Mouse (Mus musculus): ENCODE data around the gene Kcnk3. TPM values are rescaled to one million over a fixed set of nuclear protein-coding genes. Genes with fewer than 3 reads are reported as not detected.

The Kcnk3 gene
- polyA plus RNA-seq, 1 experiment from 2014 or later = 8.7 TPM

DNA sequence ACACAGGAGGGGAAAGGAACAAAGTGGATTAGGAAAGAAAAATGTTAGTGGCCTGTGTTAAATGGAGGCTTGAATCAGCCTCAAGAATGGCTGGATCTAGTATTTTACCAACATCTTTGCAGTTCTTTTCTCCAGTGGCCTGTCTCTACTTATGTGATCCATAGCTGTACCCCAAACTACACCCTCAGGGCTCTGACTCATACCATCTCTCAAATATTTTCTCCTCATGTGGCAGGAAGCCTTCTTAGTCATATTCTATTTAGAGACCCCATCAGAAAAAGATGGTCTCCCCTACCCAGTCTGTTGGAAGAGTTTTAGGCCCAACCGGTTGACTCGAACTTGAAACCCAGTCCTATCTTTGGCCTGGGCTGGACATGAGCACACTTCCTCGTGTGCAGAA, 28.5 kb upstream of the Kcnk3 start:
- ATAC-seq = no peak
- no peaks in the 10 kb centered on the region for H3K36me3 ChIP-seq (ENCODE audit: control insufficient read depth, insufficient read depth, low read length)
- 86% methylated on average over 3 of the region's 3 CpGs for WGBS

DNA sequence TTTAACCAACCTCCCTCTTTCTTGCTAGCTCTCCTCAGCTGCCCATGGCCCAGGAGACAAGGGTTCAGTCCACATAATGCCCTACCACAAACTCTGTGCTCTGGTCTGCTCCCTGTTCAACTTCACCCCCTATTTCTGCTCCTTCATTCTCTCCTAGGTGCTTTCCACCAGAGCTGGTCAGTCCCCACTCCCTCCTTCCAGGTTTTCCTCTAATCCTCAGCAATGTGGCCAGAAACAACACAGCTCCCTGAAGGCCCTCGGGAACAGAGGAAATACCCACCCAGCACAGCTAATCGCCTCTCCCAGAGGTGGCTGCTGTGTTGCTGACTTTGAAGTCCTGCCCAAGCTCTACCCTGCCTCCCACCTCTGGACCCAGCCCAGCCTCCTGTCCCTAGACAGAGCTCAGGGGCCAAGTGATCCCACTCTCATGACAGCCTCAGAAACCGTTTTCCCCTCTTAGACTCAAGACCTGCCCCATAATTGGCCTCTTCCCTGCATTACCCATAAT, 27.9 kb upstream of the Kcnk3 start:
- no peak for ATAC-seq
- Histone ChIP-seq H3K4me2 (ENCODE audit: low read depth, low read length) (no peak overlapping the region), H3K9ac (ENCODE audit: low read depth, low read length) (no peak overlapping the region), H3K27ac (ENCODE audit: low read length) (no peak overlapping the region), H3K4me1 (ENCODE audit: control insufficient read depth, insufficient read depth, low read length) (peaks cover 3% of the 10 kb centered on the region; the same call in 1 of the 2 replicates), H3K36me3 (ENCODE audit: control insufficient read depth, insufficient read depth, low read length) (no peaks in the 10 kb centered on the region), H3K27me3 (replicated peaks; ENCODE audit: control insufficient read depth, insufficient read depth, low read length) (no peaks in the 10 kb centered on the region), H3K9me3 (ENCODE audit: control insufficient read depth, low read length) (no peaks in the 10 kb centered on the region), H3K4me3 (ENCODE audit: low read length) (no peak overlapping the region)
- WGBS = 34% methylated on average over 3 of the region's 3 CpGs

More for the DNA sequence above, 28.5 kb upstream of the Kcnk3 start:
- H3K27ac ChIP-seq (ENCODE audit: low read length) = no peak overlapping the region
- H3K9ac ChIP-seq (ENCODE audit: low read depth, low read length) = no peak overlapping the region
- H3K4me2 ChIP-seq (ENCODE audit: low read depth, low read length) = no peak overlapping the region
- H3K9me3 ChIP-seq (ENCODE audit: control insufficient read depth, low read length) = no peaks in the 10 kb centered on the region
- peaks cover 3% of the 10 kb centered on the region; the same call in 1 of the 2 replicates for H3K4me1 ChIP-seq (ENCODE audit: control insufficient read depth, insufficient read depth, low read length)
- H3K4me3 ChIP-seq (ENCODE audit: low read length) = no peak overlapping the region
- H3K27me3 ChIP-seq (replicated peaks; ENCODE audit: control insufficient read depth, insufficient read depth, low read length) = no peaks in the 10 kb centered on the region

DNA sequence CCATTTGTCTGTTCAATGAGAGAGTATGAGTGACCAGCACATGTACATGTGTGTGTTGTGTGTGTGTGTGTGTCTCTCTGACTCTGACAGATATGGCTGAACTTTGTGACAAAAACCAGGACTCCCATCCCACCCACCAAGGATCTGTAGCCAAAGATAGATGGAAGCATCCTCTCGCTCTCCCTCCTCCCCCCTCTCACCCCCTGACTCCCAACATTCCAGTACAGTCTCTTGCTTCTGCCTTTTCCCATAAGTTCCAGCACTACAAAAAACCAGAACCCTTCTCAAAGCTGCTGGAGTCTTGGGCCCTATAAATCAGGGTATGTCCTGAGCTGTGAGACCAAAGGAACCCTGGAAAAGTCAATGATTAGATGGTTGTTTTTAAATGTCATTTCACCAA, 19.5 kb upstream of the Kcnk3 start:
- Histone ChIP-seq H3K9me3 (ENCODE audit: control insufficient read depth, low read length) (no peaks in the 10 kb centered on the region), H3K27ac (ENCODE audit: low read length) (no peak overlapping the region), H3K27me3 (replicated peaks; ENCODE audit: control insufficient read depth, insufficient read depth, low read length) (no peaks in the 10 kb centered on the region), H3K4me2 (ENCODE audit: low read depth, low read length) (no peak overlapping the region), H3K4me3 (ENCODE audit: low read length) (no peak overlapping the region), H3K4me1 (ENCODE audit: control insufficient read depth, insufficient read depth, low read length) (no peaks in the 10 kb centered on the region), H3K9ac (ENCODE audit: low read depth, low read length) (no peak overlapping the region), H3K36me3 (ENCODE audit: control insufficient read depth, insufficient read depth, low read length) (no peaks in the 10 kb centered on the region)
- peak; percentile 33; the same call in 1 of the 2 replicates for ATAC-seq
- WGBS = 52% methylated on average over 1 of the region's 1 CpGs

DNA sequence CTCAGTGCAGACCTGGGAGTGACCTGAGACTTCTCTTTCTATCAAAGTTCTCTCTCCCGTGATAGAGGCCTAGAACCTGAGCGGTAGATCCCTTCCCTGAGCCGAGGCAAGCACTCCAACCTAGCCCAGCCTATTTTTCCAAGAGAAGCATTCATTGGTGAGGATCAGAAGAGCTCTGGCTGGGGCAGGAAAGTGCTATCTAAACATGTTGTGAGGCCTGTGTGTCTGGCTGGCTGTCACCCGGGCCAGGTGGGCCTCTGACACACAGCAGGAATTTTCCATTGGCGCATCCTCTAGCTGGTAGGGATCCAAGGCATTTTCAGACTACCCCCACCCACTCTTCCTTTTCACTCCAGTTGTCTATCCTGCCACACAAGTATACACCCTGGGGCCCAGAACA, 16.1 kb upstream of the Kcnk3 start:
- Histone ChIP-seq H3K36me3 (ENCODE audit: control insufficient read depth, insufficient read depth, low read length) (no peaks in the 10 kb centered on the region), H3K4me1 (ENCODE audit: control insufficient read depth, insufficient read depth, low read length) (no peaks in the 10 kb centered on the region), H3K27me3 (replicated peaks; ENCODE audit: control insufficient read depth, insufficient read depth, low read length) (no peaks in the 10 kb centered on the region), H3K9me3 (ENCODE audit: control insufficient read depth, low read length) (no peaks in the 10 kb centered on the region), H3K9ac (ENCODE audit: low read depth, low read length) (no peak overlapping the region; the same call in 1 of the 2 replicates), H3K4me2 (ENCODE audit: low read depth, low read length) (no peak overlapping the region), H3K27ac (ENCODE audit: low read length) (peak overlapping the region; percentile 73), H3K4me3 (ENCODE audit: low read length) (no peak overlapping the region)
- 0 out of 2 replicates have a peak, but pooled peaks have one; percentile 38 for ATAC-seq
- 49% methylated on average over 5 of the region's 5 CpGs for WGBS

DNA sequence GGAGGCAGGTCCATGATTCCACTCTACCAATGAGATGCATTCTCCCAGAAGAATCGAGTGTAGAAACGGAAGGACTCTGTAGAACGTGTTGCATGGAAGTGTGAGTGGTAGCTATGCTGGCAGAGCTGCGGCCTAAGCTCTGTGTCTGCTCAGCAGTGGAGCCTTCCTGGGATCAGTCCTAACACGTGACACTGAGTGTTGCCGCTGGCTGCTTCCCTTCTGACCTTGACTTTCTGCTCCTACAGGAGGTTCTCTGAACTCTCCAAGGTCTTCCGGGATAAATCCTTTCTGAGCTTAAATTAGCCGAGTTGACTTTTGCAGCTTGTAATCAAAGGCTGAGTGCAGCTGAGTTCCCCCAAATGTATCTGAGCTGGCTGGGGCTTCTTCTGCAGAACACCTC, 13.6 kb upstream of the Kcnk3 start:
- ATAC-seq = no peak
- no peaks in the 10 kb centered on the region for H3K9me3 ChIP-seq (ENCODE audit: control insufficient read depth, low read length)
- H3K27me3 ChIP-seq (replicated peaks; ENCODE audit: control insufficient read depth, insufficient read depth, low read length) = no peaks in the 10 kb centered on the region
- H3K4me3 ChIP-seq (ENCODE audit: low read length) = no peak overlapping the region
- no peak overlapping the region for H3K27ac ChIP-seq (ENCODE audit: low read length)
- WGBS = 88% methylated on average over 8 of the region's 8 CpGs
- H3K4me1 ChIP-seq (ENCODE audit: control insufficient read depth, insufficient read depth, low read length) = no peaks in the 10 kb centered on the region
- no peak overlapping the region for H3K9ac ChIP-seq (ENCODE audit: low read depth, low read length)
- H3K36me3 ChIP-seq (ENCODE audit: control insufficient read depth, insufficient read depth, low read length) = no peaks in the 10 kb centered on the region
- H3K4me2 ChIP-seq (ENCODE audit: low read depth, low read length) = no peak overlapping the region

DNA sequence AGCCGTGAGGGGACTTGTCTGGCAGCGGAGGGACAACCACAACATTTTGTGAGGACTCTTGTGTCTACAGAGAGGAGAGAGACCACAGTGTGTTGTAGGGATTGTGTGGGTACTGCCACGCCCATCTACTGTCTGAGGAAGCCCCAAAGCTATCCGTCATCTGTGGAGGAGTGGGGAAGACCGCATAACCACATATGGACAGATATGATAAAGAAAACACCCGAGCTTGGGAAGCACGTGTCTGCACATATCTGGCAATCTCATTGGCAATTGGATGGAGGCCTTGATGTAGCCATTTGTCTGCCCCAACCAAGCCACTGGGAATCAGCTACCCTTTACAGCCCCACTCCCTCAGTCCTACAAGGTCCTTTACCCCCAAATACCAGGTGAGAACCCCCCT, 11.7 kb upstream of the Kcnk3 start:
- 72% methylated on average over 7 of the region's 7 CpGs for WGBS
- H3K36me3 ChIP-seq (ENCODE audit: control insufficient read depth, insufficient read depth, low read length) = no peaks in the 10 kb centered on the region
- ATAC-seq = no peak

DNA sequence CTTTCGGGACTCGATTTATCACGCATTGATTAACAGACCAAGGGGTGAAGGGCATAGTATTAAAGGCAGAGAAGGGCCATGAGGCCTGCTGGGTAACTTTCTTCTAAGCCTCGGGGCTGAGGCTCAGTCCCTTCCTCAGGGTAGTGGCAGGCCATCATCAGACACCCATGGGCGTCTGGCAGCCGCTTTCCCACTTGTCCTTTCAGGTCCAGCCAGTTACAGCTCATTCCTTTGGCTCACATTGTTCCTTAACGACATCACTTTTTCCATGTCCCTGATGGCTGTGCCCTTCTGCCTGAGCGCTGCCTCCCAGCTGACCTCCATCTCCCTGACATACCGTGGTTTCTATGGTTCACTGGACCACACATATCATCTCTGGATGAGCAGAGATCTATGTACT, 10.7 kb upstream of the Kcnk3 start:
- Histone ChIP-seq H3K27me3 (replicated peaks; ENCODE audit: control insufficient read depth, insufficient read depth, low read length) (no peaks in the 10 kb centered on the region), H3K4me3 (ENCODE audit: low read length) (no peak overlapping the region), H3K9ac (ENCODE audit: low read depth, low read length) (no peak overlapping the region), H3K9me3 (ENCODE audit: control insufficient read depth, low read length) (no peaks in the 10 kb centered on the region), H3K4me1 (ENCODE audit: control insufficient read depth, insufficient read depth, low read length) (no peaks in the 10 kb centered on the region), H3K36me3 (ENCODE audit: control insufficient read depth, insufficient read depth, low read length) (no peaks in the 10 kb centered on the region), H3K27ac (ENCODE audit: low read length) (no peak overlapping the region), H3K4me2 (ENCODE audit: low read depth, low read length) (no peak overlapping the region)
- 65% methylated on average over 9 of the region's 9 CpGs for WGBS
- ATAC-seq = no peak

More for the DNA sequence above, 11.7 kb upstream of the Kcnk3 start:
- no peak overlapping the region for H3K27ac ChIP-seq (ENCODE audit: low read length)
- H3K27me3 ChIP-seq (replicated peaks; ENCODE audit: control insufficient read depth, insufficient read depth, low read length) = no peaks in the 10 kb centered on the region
- H3K4me3 ChIP-seq (ENCODE audit: low read length) = no peak overlapping the region
- H3K9me3 ChIP-seq (ENCODE audit: control insufficient read depth, low read length) = no peaks in the 10 kb centered on the region
- H3K4me1 ChIP-seq (ENCODE audit: control insufficient read depth, insufficient read depth, low read length) = no peaks in the 10 kb centered on the region
- no peak overlapping the region for H3K9ac ChIP-seq (ENCODE audit: low read depth, low read length)
- no peak overlapping the region for H3K4me2 ChIP-seq (ENCODE audit: low read depth, low read length)

DNA sequence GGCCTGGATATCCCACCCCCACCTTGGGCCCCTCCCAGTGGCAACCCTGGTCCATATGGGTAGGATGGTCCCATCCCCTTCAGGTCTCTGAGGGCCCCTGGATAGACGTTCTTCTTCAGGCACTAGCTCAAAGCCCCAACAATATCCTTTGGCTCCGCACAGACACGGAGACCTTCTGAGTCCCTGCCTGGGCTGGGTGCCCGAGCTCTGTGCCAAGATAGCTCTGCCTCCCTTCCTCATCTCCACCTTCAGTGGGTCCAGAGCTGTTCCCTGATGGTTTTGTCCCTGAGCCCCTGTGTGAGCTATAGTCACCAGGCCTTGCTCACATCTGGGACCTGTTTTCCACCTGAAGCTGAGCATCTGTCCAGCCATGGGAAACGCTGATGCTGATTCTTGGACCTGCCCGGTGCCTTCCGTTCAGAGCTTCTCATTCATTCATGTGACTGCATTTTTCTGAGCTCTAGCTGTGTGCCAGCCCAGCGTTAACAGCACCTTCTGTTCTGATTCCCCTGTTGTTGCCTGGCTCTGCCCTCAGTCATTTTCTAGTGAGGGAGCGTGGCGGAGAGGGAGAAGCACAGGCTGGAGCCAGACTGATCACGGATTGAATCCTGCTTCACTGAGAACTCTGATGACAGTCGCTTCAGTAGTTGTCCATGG, 10.2 kb upstream of the Kcnk3 start:
- H3K27me3 ChIP-seq (replicated peaks; ENCODE audit: control insufficient read depth, insufficient read depth, low read length) = no peaks in the 10 kb centered on the region
- no peak overlapping the region for H3K4me2 ChIP-seq (ENCODE audit: low read depth, low read length)
- no peaks in the 10 kb centered on the region for H3K4me1 ChIP-seq (ENCODE audit: control insufficient read depth, insufficient read depth, low read length)
- 78% methylated on average over 12 of the region's 12 CpGs for WGBS
- ATAC-seq = no peak
- H3K9me3 ChIP-seq (ENCODE audit: control insufficient read depth, low read length) = no peaks in the 10 kb centered on the region
- H3K4me3 ChIP-seq (ENCODE audit: low read length) = no peak overlapping the region
- H3K36me3 ChIP-seq (ENCODE audit: control insufficient read depth, insufficient read depth, low read length) = no peaks in the 10 kb centered on the region
- no peak overlapping the region for H3K9ac ChIP-seq (ENCODE audit: low read depth, low read length)
- no peak overlapping the region for H3K27ac ChIP-seq (ENCODE audit: low read length)

DNA sequence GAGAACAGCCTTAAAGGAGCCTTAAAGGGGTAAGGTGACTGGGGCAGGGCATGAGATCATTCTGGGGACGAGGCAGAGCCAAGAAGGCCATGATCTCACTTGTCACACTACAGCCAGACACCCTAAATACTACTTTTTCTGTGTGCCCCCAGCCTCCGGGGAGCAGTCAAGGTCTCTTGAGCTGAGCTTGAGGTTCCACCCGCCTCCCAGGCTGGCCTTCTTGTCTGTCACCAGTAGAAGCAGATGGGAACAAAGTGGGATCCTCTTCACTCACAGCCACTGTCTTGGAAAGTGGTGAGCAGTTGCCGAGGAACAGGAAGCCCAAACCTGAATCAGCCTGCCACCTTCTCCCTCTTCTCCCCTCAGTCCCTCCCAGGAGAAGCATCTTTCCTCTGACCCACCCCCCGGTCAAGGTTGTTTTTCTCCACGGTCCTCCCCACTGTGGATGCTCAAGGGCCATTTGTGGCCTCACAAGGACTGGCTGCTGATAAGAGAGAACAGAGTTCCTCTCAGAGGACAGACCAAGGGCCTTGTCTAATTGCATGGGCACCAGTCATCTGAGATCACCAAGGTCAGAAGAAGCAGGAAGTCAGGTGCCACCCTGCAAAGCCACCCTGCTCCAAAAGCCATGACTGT, 9.4 kb upstream of the Kcnk3 start:
- no peak for ATAC-seq
- 76% methylated on average over 6 of the region's 6 CpGs for WGBS
- Histone ChIP-seq H3K4me3 (ENCODE audit: low read length) (no peak overlapping the region), H3K4me2 (ENCODE audit: low read depth, low read length) (no peak overlapping the region), H3K9me3 (ENCODE audit: control insufficient read depth, low read length) (no peaks in the 10 kb centered on the region), H3K36me3 (ENCODE audit: control insufficient read depth, insufficient read depth, low read length) (no peaks in the 10 kb centered on the region), H3K4me1 (ENCODE audit: control insufficient read depth, insufficient read depth, low read length) (no peaks in the 10 kb centered on the region), H3K9ac (ENCODE audit: low read depth, low read length) (no peak overlapping the region), H3K27me3 (replicated peaks; ENCODE audit: control insufficient read depth, insufficient read depth, low read length) (no peaks in the 10 kb centered on the region), H3K27ac (ENCODE audit: low read length) (no peak overlapping the region)
